Mouse (Mus musculus) urinary bladder, postnatal 14 days (tissue): Measurements from ENCODE around the gene Daam1.
A peak's percentile ranks its signal among the peaks of the same experiment; 100 is the strongest.
"Not testable (repeated sequence)": the region's sequence is repeated elsewhere in the genome, so short reads cannot be mapped to it uniquely, and the experiment has no call there.

Experiments
- DNase-seq: peaks from one replicate; pipeline ENCODE4 v3.0.0; 2021; ENCODE audit warnings: low spot score

Daam1 gene

DNA sequence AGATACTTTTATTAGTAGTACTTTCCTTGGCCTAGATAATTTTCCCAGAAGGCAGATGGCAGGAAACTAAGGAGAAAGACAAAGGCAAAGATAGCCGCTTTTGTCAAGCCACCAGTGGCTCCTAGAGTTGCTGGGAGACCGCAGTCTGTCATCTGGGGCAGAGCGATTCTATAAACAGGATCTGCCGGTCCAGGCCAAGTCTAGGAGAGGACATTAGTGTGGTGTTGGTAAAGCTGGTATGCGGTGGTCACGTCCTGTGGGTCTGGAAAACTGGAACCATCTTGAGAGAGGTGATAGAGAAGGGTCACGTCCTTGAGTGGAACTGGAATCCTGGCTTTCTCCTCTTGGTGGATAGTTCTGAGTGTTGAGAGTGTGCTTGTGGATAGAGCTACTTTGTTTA is 3.2 kb downstream of the Daam1 start:
- no peak for DNase-seq

GRCm38 (mm10) chr12:71835966-71836668 is 5.2 kb downstream of the Daam1 start:
- DNase-seq, result no peak

DNA sequence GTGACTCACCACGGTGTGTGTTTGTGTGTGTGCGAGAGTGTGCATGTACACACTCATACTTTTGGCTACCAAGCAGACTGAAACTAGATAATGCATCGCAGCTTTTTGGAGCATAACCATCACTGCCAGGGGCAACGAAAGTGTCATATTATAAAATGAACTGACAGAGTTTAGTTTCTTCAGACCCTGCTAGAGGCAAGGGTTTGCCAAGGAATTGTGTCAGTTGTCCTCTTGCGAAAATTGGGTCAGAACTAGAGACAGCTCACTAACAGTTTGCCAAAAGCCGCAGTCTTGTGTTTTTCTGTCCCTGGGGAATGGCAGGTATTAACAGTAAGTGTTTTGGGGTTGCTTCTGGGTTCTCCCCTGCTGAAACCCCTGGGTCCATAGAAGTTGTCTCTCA is 5.9 kb downstream of the Daam1 start:
- DNase-seq, result no peak

DNA sequence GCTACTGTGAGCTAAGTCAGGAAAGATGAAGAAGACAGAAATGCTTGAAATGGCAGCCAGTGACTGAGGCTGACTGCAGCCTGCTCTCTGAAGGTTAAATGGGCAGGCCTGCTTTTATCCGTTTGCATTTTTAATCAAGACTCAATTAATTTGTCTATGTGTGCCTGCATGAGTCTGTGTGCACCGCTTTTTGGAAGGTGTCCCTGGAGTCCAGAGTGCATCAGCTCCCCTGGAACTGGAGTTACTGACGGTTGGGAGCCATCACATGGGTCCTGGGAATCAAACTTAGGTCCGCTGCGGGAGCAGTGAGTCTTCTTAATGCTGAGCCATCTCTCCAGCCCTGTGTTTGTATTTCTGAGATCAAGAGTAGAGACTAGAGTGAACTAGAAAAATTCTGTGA is 6.7 kb downstream of the Daam1 start:
- no peak for DNase-seq

- no peak for DNase-seq
These were observed 7.4 kb downstream of the Daam1 start for GRCm38 (mm10) chr12:71838230-71838629.

GRCm38 (mm10) chr12:71839653-71840052 is 8.8 kb downstream of the Daam1 start:
- no peak for DNase-seq

GRCm38 (mm10) chr12:71840430-71841186 is 9.7 kb downstream of the Daam1 start:
- DNase-seq, result no peak

DNA sequence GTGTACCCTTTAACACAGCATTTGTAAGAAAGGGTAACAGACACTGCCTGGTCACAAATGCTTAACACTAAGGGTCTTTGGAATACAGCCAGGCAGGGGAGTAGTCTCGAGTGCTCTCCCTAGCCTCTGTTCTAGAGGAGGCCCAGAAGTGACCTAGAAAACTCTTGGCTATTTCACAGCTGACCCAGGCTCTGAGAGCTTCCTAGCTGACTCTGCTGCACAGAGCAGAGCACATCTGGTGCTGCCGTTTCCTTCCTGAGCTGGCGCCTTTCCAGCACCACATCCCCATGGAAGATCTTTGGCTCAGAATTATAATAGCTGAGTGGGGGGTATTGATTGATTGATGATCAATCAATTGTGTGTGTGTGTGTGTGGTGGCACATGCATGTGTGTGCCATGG is 11.1 kb downstream of the Daam1 start:
- DNase-seq, result no peak

- no peak for DNase-seq
These were observed 11.7 kb downstream of the Daam1 start for GRCm38 (mm10) chr12:71842588-71842987.

DNA sequence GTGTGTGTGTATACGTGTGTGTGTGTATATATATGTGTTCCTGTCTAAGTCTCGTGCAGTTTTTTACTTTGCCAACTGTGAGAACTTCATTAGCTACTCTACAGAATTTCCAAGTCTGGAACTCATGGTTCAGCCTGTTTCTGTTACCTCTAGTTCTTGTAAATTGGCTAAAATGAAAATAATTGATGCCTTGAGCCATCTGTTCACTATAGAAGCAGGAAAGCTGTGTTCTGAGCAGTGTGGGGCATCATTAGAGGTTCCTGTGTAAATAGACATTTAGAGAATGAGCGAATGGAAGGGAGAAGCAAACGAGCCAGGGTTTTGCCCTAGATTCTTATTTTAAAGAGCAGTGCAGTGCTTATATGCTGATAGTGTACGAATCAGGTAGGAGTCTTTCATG is 14.6 kb downstream of the Daam1 start:
- no peak for DNase-seq

- DNase-seq, result not testable (repeated sequence)
These were observed 15.5 kb downstream of the Daam1 start for GRCm38 (mm10) chr12:71846416-71846815.

GRCm38 (mm10) chr12:71847024-71847423 is 16.1 kb downstream of the Daam1 start:
- not testable (repeated sequence) for DNase-seq

DNA sequence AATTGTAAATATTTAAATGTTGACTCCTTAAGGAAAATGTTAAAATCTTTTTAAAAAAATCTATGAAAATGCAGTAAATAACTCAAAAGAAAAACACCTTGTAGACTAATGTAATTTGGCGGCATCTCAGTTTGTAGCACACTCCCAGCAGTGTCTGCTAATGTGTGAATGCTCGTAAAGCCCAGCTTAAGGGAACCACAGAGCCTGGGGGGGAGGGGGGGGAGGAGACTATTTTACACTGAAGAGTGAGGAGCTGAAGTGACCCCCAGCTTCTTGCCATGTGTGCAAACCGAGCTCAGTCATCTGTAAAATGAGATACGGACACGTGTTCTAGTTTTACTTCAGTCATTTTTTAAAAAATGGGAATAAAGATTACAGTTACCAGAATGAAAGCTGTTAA is 16.7 kb downstream of the Daam1 start:
- no peak for DNase-seq

GRCm38 (mm10) chr12:71848037-71848776 is 17.3 kb downstream of the Daam1 start:
- DNase-seq, result no peak

DNA sequence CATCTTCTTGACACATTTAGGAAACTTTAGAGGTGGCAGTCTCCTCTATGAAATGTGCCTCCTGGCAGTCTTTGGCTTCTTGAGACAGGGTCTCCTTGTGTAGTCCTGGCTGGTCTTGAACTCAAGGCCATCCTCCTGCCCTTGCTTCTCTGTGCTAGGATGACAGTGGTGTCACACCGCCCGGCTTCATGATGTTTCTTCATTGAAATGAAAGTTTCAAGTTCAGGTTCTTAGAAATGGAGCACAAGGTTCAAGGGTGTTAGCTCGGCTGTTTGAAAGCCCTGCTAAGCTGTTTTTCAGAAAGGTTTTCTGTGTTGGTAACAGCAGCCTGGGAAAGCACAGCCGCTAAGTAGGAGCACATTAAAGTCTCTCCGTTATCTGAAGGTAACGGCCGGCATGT is 18.2 kb downstream of the Daam1 start:
- DNase-seq, result no peak

DNA sequence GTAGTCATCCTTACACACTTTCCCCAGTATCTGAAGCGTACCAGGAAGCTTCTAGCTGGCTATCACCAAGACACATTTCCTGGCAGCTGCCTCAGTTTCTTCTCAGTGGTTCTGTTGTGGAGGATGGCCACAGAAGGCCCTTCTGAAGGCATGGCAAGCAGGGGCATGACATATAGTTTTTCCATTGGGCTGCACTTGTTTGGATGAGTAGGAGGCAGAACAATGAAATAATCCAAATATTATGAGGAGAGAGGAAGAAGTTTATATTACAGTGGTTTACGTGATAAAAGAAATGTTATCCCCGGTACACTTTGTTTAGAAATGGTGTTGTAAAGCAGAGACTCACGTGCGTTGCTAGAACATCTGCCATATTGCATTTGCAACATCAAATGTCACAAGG is 19.3 kb downstream of the Daam1 start:
- no peak for DNase-seq

- DNase-seq, result no peak
These were observed 21.8 kb downstream of the Daam1 start for GRCm38 (mm10) chr12:71852678-71853077.

DNA sequence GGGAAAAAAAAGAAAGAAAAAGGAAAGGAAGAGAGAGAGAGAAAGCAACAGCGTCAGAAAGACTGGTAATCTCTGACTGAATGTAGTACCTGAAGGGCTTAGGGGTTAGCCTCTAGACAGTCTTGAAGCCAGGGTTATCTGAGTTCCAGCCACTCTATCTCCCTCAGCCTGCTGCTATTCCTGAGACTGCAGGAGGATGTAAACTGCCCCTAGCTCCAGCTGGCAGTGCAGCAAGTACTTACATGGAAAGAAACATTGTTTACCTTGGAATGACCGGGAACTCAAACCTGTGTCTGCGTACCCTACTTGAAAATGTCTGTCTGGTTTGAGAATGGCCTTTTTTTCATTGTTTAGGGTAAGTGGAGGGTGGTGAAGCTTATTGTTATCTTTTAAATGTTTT is 22.8 kb downstream of the Daam1 start:
- DNase-seq, result no peak

- DNase-seq, result no peak
These were observed 23.3 kb downstream of the Daam1 start for GRCm38 (mm10) chr12:71854191-71854590.

GRCm38 (mm10) chr12:71855730-71856479 is 25.0 kb downstream of the Daam1 start:
- peak; percentile 41 for DNase-seq

GRCm38 (mm10) chr12:71856480-71856754 is 25.5 kb downstream of the Daam1 start:
- no peak for DNase-seq

- DNase-seq, result no peak
These were observed 28.2 kb downstream of the Daam1 start for GRCm38 (mm10) chr12:71859096-71859495.
